Mouse (Mus musculus): ENCODE measurements around the gene Fam71a.

GRCm38 (mm10) chr1:191197916-191198315 lies 33.3 kb upstream of the Fam71a start:
- TF ChIP-seq CTCF (IDR thresholded peaks at IDR 0.05; ENCODE audit: insufficient read depth, low read length) (no peak), POLR2A (IDR thresholded peaks at IDR 0.05; ENCODE audit: borderline replicate concordance, extremely low read depth, low read depth, low read length) (no peak)

All from lung, adult 2 months (tissue).